Mouse (Mus musculus) intestine, embryonic 16.5 days (tissue): Measurements from ENCODE around the gene 1700028K03Rik. TPM values are rescaled to one million over a fixed set of nuclear protein-coding genes. Genes with fewer than 3 reads are reported as not detected.
A peak's percentile ranks its signal among the peaks of the same experiment; 100 is the strongest.

Experiments
- ATAC-seq: fragments of 200-750 bp; cut with Nextera tagmentation; 2 replicates; pipeline ENCODE4 v1.8.0; 2017; ENCODE audit warnings: moderate TSS enrichment, moderate library complexity
- H3K27ac ChIP-seq: fragments of 300-500 bp; sonication (generic); 2 replicates; pipeline ENCODE4 v1.5.1; 2014; ENCODE audit warnings: mild to moderate bottlenecking, low read length
- H3K27me3 ChIP-seq: fragments of 300-500 bp; sonication (generic); replicated peaks from 2 replicates; pipeline ENCODE4 v1.6.1; 2014; ENCODE audit warnings: low read length, control low read depth, mixed read lengths; ENCODE audit not compliant: control insufficient read depth, insufficient read depth
- H3K36me3 ChIP-seq: fragments of 300-500 bp; sonication (generic); 2 replicates; pipeline ENCODE4 v1.6.1; 2014; ENCODE audit warnings: low read length, control low read depth; ENCODE audit not compliant: control insufficient read depth, insufficient read depth
- H3K4me1 ChIP-seq: fragments of 300-500 bp; sonication (generic); 2 replicates; pipeline ENCODE4 v1.6.1; 2014; ENCODE audit warnings: low read length, control low read depth, mixed read lengths; ENCODE audit not compliant: control insufficient read depth, insufficient read depth
- H3K4me2 ChIP-seq: fragments of 300-500 bp; sonication (generic); 2 replicates; pipeline ENCODE4 v1.6.1; 2014; ENCODE audit warnings: low read depth, low read length, control low read depth
- H3K4me3 ChIP-seq: fragments of 300-500 bp; sonication (generic); 2 replicates; pipeline ENCODE4 v1.5.1; 2014; ENCODE audit warnings: mild to moderate bottlenecking, low read length
- H3K9ac ChIP-seq: fragments of 300-500 bp; sonication (generic); 2 replicates; pipeline ENCODE4 v1.6.1; 2014; ENCODE audit warnings: low read depth, low read length
- H3K9me3 ChIP-seq: fragments of 300-500 bp; sonication (generic); 2 replicates; pipeline ENCODE4 v1.6.1; 2016; ENCODE audit warnings: low read length, control low read depth; ENCODE audit not compliant: control insufficient read depth
- WGBS: fragments of 180-500 bp; shearing (Covaris S2); extraction: QIAGEN DNeasy Blood & Tissue Kit; methylation state at CpG from one replicate; pipeline ENCODE4 v1.1.7; 2014; 5-methylcytosine and 5-hydroxymethylcytosine counted together
- polyA plus RNA-seq: library from polyadenylated mRNA; unstranded; fragments of >200 nt; fragmentation: Nextera tagmentation; extraction: Ambion mirVana; gene quantifications from 2 replicates; pipeline ENCODE4 v1.2.1, GENCODE M21; 2015

The 1700028K03Rik gene
- 0.04 and 0.05 TPM in 2 replicates for polyA plus RNA-seq

GRCm38 (mm10) chr5:107534581-107534980 is at the start of gene 1700028K03Rik:
TSS of gene 1700028K03Rik (plus strand) at chr5:107534709.
- no peaks in the 10 kb centered on the region for H3K36me3 ChIP-seq
- H3K9ac ChIP-seq = no peak within 1 kb of the TSS
- H3K9me3 ChIP-seq = no peaks in the 10 kb centered on the region
- H3K4me3 ChIP-seq = no peak within 1 kb of the TSS
- no peak within 1 kb of the TSS; the same call in 1 of the 2 replicates for H3K4me2 ChIP-seq
- no peaks in the 10 kb centered on the region for H3K4me1 ChIP-seq
- no peak within 1 kb of the TSS for H3K27ac ChIP-seq
- WGBS = 64% methylated on average over 15 of the region's 15 CpGs
- no peak for ATAC-seq
- no peaks in the 10 kb centered on the region for H3K27me3 ChIP-seq

- no peak overlapping the region for H3K4me3 ChIP-seq
These were observed 45.5 kb upstream of the 1700028K03Rik start for GRCm38 (mm10) chr5:107488996-107489395.

GRCm38 (mm10) chr5:107491036-107491435 is 43.5 kb upstream of the 1700028K03Rik start:
- 64% methylated on average over 9 of the region's 9 CpGs for WGBS

More at GRCm38 (mm10) chr5:107488996-107489395, 45.5 kb upstream of the 1700028K03Rik start:
- H3K9me3 ChIP-seq = no peaks in the 10 kb centered on the region
- no peak overlapping the region for H3K4me2 ChIP-seq
- 55% methylated on average over 4 of the region's 4 CpGs for WGBS
- H3K36me3 ChIP-seq = no peaks in the 10 kb centered on the region
- H3K27me3 ChIP-seq = no peaks in the 10 kb centered on the region
- no peak overlapping the region for H3K27ac ChIP-seq
- H3K4me1 ChIP-seq = 0 out of 2 replicates have a peak, but pooled peaks cover 4% of the 10 kb centered on the region
- H3K9ac ChIP-seq = no peak overlapping the region
- ATAC-seq = no peak

GRCm38 (mm10) chr5:107492471-107492870 is 42.0 kb upstream of the 1700028K03Rik start:
- Histone ChIP-seq H3K4me1 (0 out of 2 replicates have a peak, but pooled peaks cover 4% of the 10 kb centered on the region), H3K4me2 (no peak overlapping the region), H3K4me3 (no peak overlapping the region), H3K9ac (no peak overlapping the region), H3K36me3 (peaks cover 3% of the 10 kb centered on the region; the same call in 1 of the 2 replicates), H3K9me3 (no peaks in the 10 kb centered on the region), H3K27me3 (no peaks in the 10 kb centered on the region), H3K27ac (no peak overlapping the region)
- 89% methylated on average over 2 of the region's 2 CpGs for WGBS
- ATAC-seq = no peak

More at GRCm38 (mm10) chr5:107491036-107491435, 43.5 kb upstream of the 1700028K03Rik start:
- H3K27ac ChIP-seq = no peak overlapping the region
- H3K36me3 ChIP-seq = peaks cover 3% of the 10 kb centered on the region; the same call in 1 of the 2 replicates
- H3K9me3 ChIP-seq = no peaks in the 10 kb centered on the region
- H3K4me1 ChIP-seq = 0 out of 2 replicates have a peak, but pooled peaks cover 4% of the 10 kb centered on the region
- no peak overlapping the region for H3K4me2 ChIP-seq
- H3K27me3 ChIP-seq = no peaks in the 10 kb centered on the region
- no peak for ATAC-seq
- no peak overlapping the region for H3K9ac ChIP-seq
- no peak overlapping the region for H3K4me3 ChIP-seq

GRCm38 (mm10) chr5:107494759-107495158 is 39.8 kb upstream of the 1700028K03Rik start:
- Histone ChIP-seq H3K9ac (no peak overlapping the region), H3K36me3 (peaks cover 3% of the 10 kb centered on the region; the same call in 1 of the 2 replicates), H3K27ac (no peak overlapping the region), H3K4me3 (no peak overlapping the region), H3K9me3 (no peaks in the 10 kb centered on the region), H3K27me3 (no peaks in the 10 kb centered on the region), H3K4me2 (no peak overlapping the region), H3K4me1 (no peaks in the 10 kb centered on the region)
- 96% methylated on average over 5 of the region's 5 CpGs for WGBS
- no peak for ATAC-seq

GRCm38 (mm10) chr5:107496047-107496446 is 38.5 kb upstream of the 1700028K03Rik start:
- Histone ChIP-seq H3K4me1 (no peaks in the 10 kb centered on the region), H3K4me2 (no peak overlapping the region), H3K27me3 (no peaks in the 10 kb centered on the region), H3K4me3 (no peak overlapping the region), H3K9me3 (no peaks in the 10 kb centered on the region), H3K9ac (no peak overlapping the region), H3K27ac (no peak overlapping the region), H3K36me3 (peaks cover 3% of the 10 kb centered on the region; the same call in 1 of the 2 replicates)
- WGBS = 81% methylated on average over 2 of the region's 2 CpGs
- peak; percentile 60; the same call in 1 of the 2 replicates for ATAC-seq

GRCm38 (mm10) chr5:107497519-107498501 is 36.7 kb upstream of the 1700028K03Rik start:
- Histone ChIP-seq H3K9me3 (no peaks in the 10 kb centered on the region), H3K27ac (no peak overlapping the region), H3K4me3 (no peak overlapping the region), H3K4me1 (no peaks in the 10 kb centered on the region), H3K9ac (no peak overlapping the region), H3K4me2 (no peak overlapping the region), H3K36me3 (peaks cover 3% of the 10 kb centered on the region; the same call in 1 of the 2 replicates), H3K27me3 (no peaks in the 10 kb centered on the region)
- peak; percentile 75 for ATAC-seq
- WGBS = 64% methylated on average over 10 of the region's 10 CpGs

GRCm38 (mm10) chr5:107498806-107499310 is 35.7 kb upstream of the 1700028K03Rik start:
- H3K9ac ChIP-seq = no peak overlapping the region
- peaks cover 3% of the 10 kb centered on the region; the same call in 1 of the 2 replicates for H3K36me3 ChIP-seq
- no peak overlapping the region for H3K27ac ChIP-seq
- no peak for ATAC-seq
- H3K9me3 ChIP-seq = no peaks in the 10 kb centered on the region
- H3K4me1 ChIP-seq = no peaks in the 10 kb centered on the region
- no peak overlapping the region for H3K4me2 ChIP-seq
- WGBS = 71% methylated on average over 5 of the region's 5 CpGs
- no peaks in the 10 kb centered on the region for H3K27me3 ChIP-seq
- no peak overlapping the region; the same call in 1 of the 2 replicates for H3K4me3 ChIP-seq

GRCm38 (mm10) chr5:107499891-107500535 is 34.5 kb upstream of the 1700028K03Rik start:
- WGBS = 84% methylated on average over 5 of the region's 5 CpGs
- no peak overlapping the region for H3K4me2 ChIP-seq
- no peak for ATAC-seq

More at GRCm38 (mm10) chr5:107499891-107500535, 34.5 kb upstream of the 1700028K03Rik start:
- Histone ChIP-seq H3K36me3 (no peaks in the 10 kb centered on the region), H3K27ac (no peak overlapping the region), H3K9me3 (no peaks in the 10 kb centered on the region), H3K27me3 (no peaks in the 10 kb centered on the region), H3K4me1 (no peaks in the 10 kb centered on the region), H3K9ac (no peak overlapping the region), H3K4me3 (no peak overlapping the region)
